ENCODE assay signal across 17 mouse cellular contexts in genomic region chr13:72848097-72848496, GRCm38 (mm10).
DNase-seq lines count a peak whose midpoint lies in the region; ATAC-seq and TF ChIP-seq lines count a peak whose summit lies in the region.
"Had no signal": no experiment of that assay in that cellular context is flagged by ENCODE, and none has a peak within 500 bp of the region (broad histone marks: within the 10 kb centered on the region; RNA-seq: fewer than 3 reads in every experiment).

No protein-coding gene starts in this region.

- H3K4me1 ChIP-seq in E14TG2a.4 (replicated peaks; ENCODE audit: low read depth, low read length) (peaks cover 8% of the 10 kb centered on the region; the same call in 1 of the 2 replicates), ES-Bruce4 (ENCODE audit: control insufficient read depth, insufficient read depth, low read length) (peaks cover 3% of the 10 kb centered on the region)
- H3K4me1 ChIP-seq in embryonic facial prominence, embryonic 10.5 days: no peaks in the 10 kb centered on the region
- H3K4me1 ChIP-seq: hindbrain, embryonic 13.5 days; megakaryocyte, embryonic 14.5 days had no signal

- no peak for TF ChIP-seq EP300 in ES-Bruce4 (IDR thresholded peaks at IDR 0.05; ENCODE audit: insufficient read depth, low read depth, low read length)

- H3K9me3 ChIP-seq in E14TG2a.4 (ENCODE audit: low read length): 0 out of 2 replicates have a peak, but pooled peaks cover 3% of the 10 kb centered on the region
- H3K9me3 ChIP-seq in ES-Bruce4 (replicated peaks; ENCODE audit: control insufficient read depth, insufficient read depth, low read length, poor library complexity, severe bottlenecking): no peaks in the 10 kb centered on the region
- no peaks in the 10 kb centered on the region for H3K9me3 ChIP-seq in embryonic facial prominence, embryonic 10.5 days
- H3K9me3 ChIP-seq: embryonic facial prominence, embryonic 15.5 days; hindbrain, embryonic 13.5 days; limb, embryonic 10.5 days had no signal

- 0 out of 2 replicates have a peak, but pooled peaks have one; percentile 4 for TF ChIP-seq CTCF in layer of hippocampus, adult 2 months (conservative IDR thresholded peaks at IDR 0.05)
- peak; percentile 17 for TF ChIP-seq CTCF in E14TG2a.4 (conservative IDR thresholded peaks at IDR 0.05; ENCODE audit: low read length)
- TF ChIP-seq CTCF in ES-Bruce4 (IDR thresholded peaks at IDR 0.05; ENCODE audit: low read depth, low read length): peak; percentile 28

- H3K4me3 ChIP-seq in layer of hippocampus, adult 2 months: no peak overlapping the region
- H3K4me3 ChIP-seq in E14TG2a.4 (replicated peaks; ENCODE audit: low read length): no peak overlapping the region
- H3K4me3 ChIP-seq in ES-Bruce4 (ENCODE audit: low read depth, low read length): no peak overlapping the region
- no peak overlapping the region for H3K4me3 ChIP-seq in embryonic facial prominence, embryonic 10.5 days
- H3K4me3 ChIP-seq: embryonic facial prominence, embryonic 15.5 days; hindbrain, embryonic 13.5 days; left cerebral cortex, adult 2 months; limb, embryonic 10.5 days; megakaryocyte, embryonic 14.5 days had no signal

- ATAC-seq in frontal cortex, adult (ENCODE audit: low TSS enrichment): no peak
- ATAC-seq: forebrain, embryonic 16.5 days had no signal

- WGBS in embryonic facial prominence, embryonic 10.5 days: 77% methylated on average over 4 of the region's 4 CpGs

- no peak overlapping the region for H3K27ac ChIP-seq in layer of hippocampus, adult 2 months
- no peak overlapping the region for H3K27ac ChIP-seq in ES-Bruce4 (ENCODE audit: insufficient read depth, low read length)
- no peak overlapping the region for H3K27ac ChIP-seq in embryonic facial prominence, embryonic 10.5 days (replicated peaks)
- H3K27ac ChIP-seq: embryonic facial prominence, embryonic 15.5 days; hindbrain, embryonic 13.5 days; left cerebral cortex, adult 2 months; limb, embryonic 10.5 days had no signal

- H3K9ac ChIP-seq in ES-Bruce4 (ENCODE audit: low read depth, poor library complexity, severe bottlenecking): no peak overlapping the region
- H3K9ac ChIP-seq: embryonic facial prominence, embryonic 15.5 days; hindbrain, embryonic 13.5 days had no signal

- TF ChIP-seq POLR2A in ES-Bruce4 (IDR thresholded peaks at IDR 0.05; ENCODE audit: insufficient read depth, low read length): no peak

- no peak for DNase-seq in layer of hippocampus, adult 2 months (ENCODE audit: low spot score in 2 of 2)
- no peak for DNase-seq in layer of hippocampus, adult 8-10 months (ENCODE audit: low spot score in 2 of 2)
- peak; percentile 14 for DNase-seq in embryonic facial prominence, embryonic 10.5 days (ENCODE audit: low spot score)
- DNase-seq in cerebellum, adult 8-10 months: no peak
- DNase-seq: adrenal gland, adult 2 months; heart, postnatal 10 days; retina, postnatal 1 day; thymus, postnatal 14 days had no signal

- no peaks in the 10 kb centered on the region for H3K36me3 ChIP-seq in E14TG2a.4 (ENCODE audit: insufficient read depth, low read length)
- H3K36me3 ChIP-seq in ES-Bruce4 (ENCODE audit: control insufficient read depth, insufficient read depth, low read length, poor library complexity, severe bottlenecking): no peaks in the 10 kb centered on the region
- H3K36me3 ChIP-seq in embryonic facial prominence, embryonic 10.5 days (replicated peaks): no peaks in the 10 kb centered on the region
- H3K36me3 ChIP-seq: embryonic facial prominence, embryonic 15.5 days; hindbrain, embryonic 13.5 days; limb, embryonic 10.5 days had no signal

- H3K27me3 ChIP-seq in E14TG2a.4 (ENCODE audit: insufficient read depth, low read length): 0 out of 2 replicates have a peak, but pooled peaks cover 4% of the 10 kb centered on the region
- no peaks in the 10 kb centered on the region for H3K27me3 ChIP-seq in ES-Bruce4 (ENCODE audit: control insufficient read depth, insufficient read depth, low read length, poor library complexity, severe bottlenecking)
- peaks cover 4% of the 10 kb centered on the region; the same call in 1 of the 2 replicates for H3K27me3 ChIP-seq in embryonic facial prominence, embryonic 10.5 days (replicated peaks; ENCODE audit: low read depth, poor library complexity, severe bottlenecking)
- H3K27me3 ChIP-seq: embryonic facial prominence, embryonic 15.5 days; megakaryocyte, embryonic 14.5 days had no signal
